Mouse (Mus musculus) heart, adult 2 months (tissue): ENCODE measurements around the gene Tmem232. TPM values are rescaled to one million over a fixed set of nuclear protein-coding genes. Genes with fewer than 3 reads are reported as not detected.
A peak's percentile ranks its signal among the peaks of the same experiment; 100 is the strongest.

Experiments
- DNase-seq, 2 experiments: peaks; one replicate each; pipeline ENCODE4 v3.0.0; 2021
- H3K27ac ChIP-seq: fragments of 200-600 bp; 2 replicates; pipeline ENCODE4 v1.8.1; 2022
- H3K27me3 ChIP-seq: fragments of 200-500 bp; 2 replicates; pipeline ENCODE4 v1.6.1; 2012; ENCODE audit warnings: mild to moderate bottlenecking, low read length, inconsistent platforms, mixed read lengths; ENCODE audit not compliant: control insufficient read depth, insufficient read depth
- H3K36me3 ChIP-seq: fragments of 200-500 bp; 2 replicates; pipeline ENCODE4 v1.6.1; 2012; ENCODE audit warnings: low read length, inconsistent platforms; ENCODE audit not compliant: control insufficient read depth, insufficient read depth
- H3K4me1 ChIP-seq: fragments of 200-500 bp; 2 replicates; pipeline ENCODE4 v1.6.1; 2011; ENCODE audit warnings: low read length; ENCODE audit not compliant: control insufficient read depth, insufficient read depth
- H3K4me3 ChIP-seq: fragments of 200-600 bp; 2 replicates; pipeline ENCODE4 v1.8.1; 2022
- H3K79me2 ChIP-seq: fragments of 200-500 bp; replicated peaks from 2 replicates; pipeline ENCODE4 v1.6.1; 2012; ENCODE audit warnings: mild to moderate bottlenecking, inconsistent platforms, low read length, moderate library complexity, mixed read lengths; ENCODE audit not compliant: control insufficient read depth, insufficient read depth
- H3K9ac ChIP-seq: fragments of 200-500 bp; 2 replicates; pipeline ENCODE4 v1.6.1; 2012; ENCODE audit warnings: low read depth, mild to moderate bottlenecking, control low read depth, inconsistent platforms, low read length, mixed read lengths
- CTCF ChIP-seq: fragments of 200-600 bp; IDR thresholded peaks from 2 replicates; pipeline ENCODE4 v1.8.1; 2022; ENCODE audit warnings: antibody characterized with exemption, mild to moderate bottlenecking, moderate library complexity
- EP300 ChIP-seq: fragments of 200-500 bp; IDR thresholded peaks from 2 replicates; pipeline ENCODE4 v1.6.1; 2011; ENCODE audit warnings: low read depth, low read length, control low read depth; ENCODE audit not compliant: insufficient read depth
- POLR2A ChIP-seq: fragments of 200-500 bp; IDR thresholded peaks from 2 replicates; pipeline ENCODE4 v1.6.1; 2011; ENCODE audit warnings: mild to moderate bottlenecking, low read depth, low read length, control low read depth; ENCODE audit not compliant: insufficient read depth
- WGBS: fragments of 180-500 bp; shearing (Covaris S2); methylation state at CpG from one replicate; pipeline ENCODE4 v1.1.7; 2018; 5-methylcytosine and 5-hydroxymethylcytosine counted together
- intact Hi-C: fragments of 180-260 bp; cut with DNase I; formaldehyde crosslinking; loops from one replicate; pipeline ENCODE4 v1.15.1; 2025
- long read RNA-seq: library from polyadenylated mRNA; stranded (forward); transcript quantifications from one replicate; pipeline ENCODE4 v2.0.0, GENCODE M21; 2021
- polyA plus RNA-seq: library from polyadenylated mRNA; depleted of rRNA; stranded (reverse); fragments of >200 nt; gene quantifications from 2 replicates; pipeline ENCODE4 v1.2.3, GENCODE M21; 2012; rRNA removed
- total RNA-seq, 2 experiments: library from RNA; stranded (reverse); gene quantifications; 2 replicates each; pipeline ENCODE4 v1.2.3; 2021

Tmem232 gene
- total RNA-seq = not detected
- polyA plus RNA-seq = 0.14 and 0.23 TPM in 2 replicates
- long read RNA-seq = 0 reads

- Histone ChIP-seq H3K4me1 (no peaks in the 10 kb centered on the region), H3K36me3 (no peaks in the 10 kb centered on the region), H3K79me2 (no peaks in the 10 kb centered on the region), H3K27ac (peak within 1 kb of the TSS; percentile 82), H3K27me3 (no peaks in the 10 kb centered on the region), H3K9ac (peak within 1 kb of the TSS; percentile 41), H3K4me3 (peak within 1 kb of the TSS; percentile 50)
- WGBS = 7% methylated on average over 26 of the region's 26 CpGs
- peak; percentile 52 to 64 for DNase-seq
- 0 out of 2 replicates have a peak, but pooled peaks have one; percentile 14 for TF ChIP-seq EP300
- TF ChIP-seq POLR2A = no peak
- TF ChIP-seq CTCF = peak; percentile 84
- intact Hi-C loops = no loop called here
These were observed at the start of gene Tmem232 for GRCm38 (mm10) chr17:65540441-65541272. TSS of gene Tmem232 (minus strand) at chr17:65540782.

GRCm38 (mm10) chr17:65586892-65587291, 46.3 kb upstream of the Tmem232 start:
- H3K36me3 ChIP-seq = peaks cover 11% of the 10 kb centered on the region
- no peak overlapping the region for H3K9ac ChIP-seq
- no peak for DNase-seq
- H3K4me3 ChIP-seq = no peak overlapping the region
- WGBS = 62% methylated on average over 3 of the region's 3 CpGs
- H3K27me3 ChIP-seq = no peaks in the 10 kb centered on the region
- TF ChIP-seq POLR2A (no peak), CTCF (no peak), EP300 (no peak)
- no peaks in the 10 kb centered on the region; the same call in 1 of the 2 replicates for H3K4me1 ChIP-seq
- no peak overlapping the region for H3K27ac ChIP-seq
- H3K79me2 ChIP-seq = peaks cover 4% of the 10 kb centered on the region; the same call in 1 of the 2 replicates
- intact Hi-C loops = no loop called here

- Histone ChIP-seq H3K36me3 (peaks cover 4% of the 10 kb centered on the region; the same call in 1 of the 2 replicates), H3K27me3 (no peaks in the 10 kb centered on the region), H3K9ac (no peak overlapping the region), H3K27ac (no peak overlapping the region), H3K79me2 (no peaks in the 10 kb centered on the region; the same call in 1 of the 2 replicates), H3K4me3 (no peak overlapping the region), H3K4me1 (no peaks in the 10 kb centered on the region)
- no peak for DNase-seq
- intact Hi-C loops = no loop called here
- no peak for TF ChIP-seq EP300
- TF ChIP-seq POLR2A = no peak
- no peak for TF ChIP-seq CTCF
- 91% methylated on average over 5 of the region's 5 CpGs for WGBS
These were observed 40.9 kb upstream of the Tmem232 start for GRCm38 (mm10) chr17:65581440-65581839.

- peaks cover 4% of the 10 kb centered on the region; the same call in 1 of the 2 replicates for H3K36me3 ChIP-seq
- intact Hi-C loops = no loop called here
- H3K4me1 ChIP-seq = no peaks in the 10 kb centered on the region
- 95% methylated on average over 7 of the region's 7 CpGs for WGBS
- H3K9ac ChIP-seq = no peak overlapping the region
- DNase-seq = no peak
- no peak overlapping the region for H3K27ac ChIP-seq
- H3K27me3 ChIP-seq = no peaks in the 10 kb centered on the region
- TF ChIP-seq POLR2A = no peak
- TF ChIP-seq EP300 = no peak
- TF ChIP-seq CTCF = no peak
- no peaks in the 10 kb centered on the region for H3K79me2 ChIP-seq
- no peak overlapping the region for H3K4me3 ChIP-seq
These were observed 39.2 kb upstream of the Tmem232 start for GRCm38 (mm10) chr17:65579766-65580165.

- Histone ChIP-seq H3K4me1 (peaks cover 6% of the 10 kb centered on the region), H3K27me3 (no peaks in the 10 kb centered on the region), H3K27ac (no peak overlapping the region), H3K9ac (no peak overlapping the region), H3K79me2 (no peaks in the 10 kb centered on the region), H3K36me3 (no peaks in the 10 kb centered on the region), H3K4me3 (no peak overlapping the region)
- TF ChIP-seq EP300 (no peak), CTCF (peak; percentile 69)
- intact Hi-C loops = no loop called here
- 39% methylated on average over 1 of the region's 1 CpGs for WGBS
- DNase-seq = no peak
These were observed 34.8 kb upstream of the Tmem232 start for GRCm38 (mm10) chr17:65575339-65575738.

GRCm38 (mm10) chr17:65574850-65575249, 34.3 kb upstream of the Tmem232 start:
- Histone ChIP-seq H3K36me3 (no peaks in the 10 kb centered on the region), H3K9ac (no peak overlapping the region), H3K4me3 (no peak overlapping the region), H3K4me1 (peaks cover 6% of the 10 kb centered on the region), H3K79me2 (no peaks in the 10 kb centered on the region), H3K27ac (no peak overlapping the region), H3K27me3 (no peaks in the 10 kb centered on the region)
- no peak for DNase-seq
- intact Hi-C loops = no loop called here
- TF ChIP-seq CTCF (no peak), POLR2A (no peak), EP300 (no peak)
- 74% methylated on average over 8 of the region's 8 CpGs for WGBS
